Mouse (Mus musculus) liver, embryonic 11.5 days (tissue): ENCODE measurements at regions not wholly inside any gene's neighbourhood (a gene's known extent, or its start where the extent isn't known, plus 50 kb on each side); places are given as distances from the start of the nearest gene placed in this dataset.

Experiments
- ATAC-seq: fragments of 200-750 bp; cut with Nextera tagmentation; replicated peaks from 2 replicates; pipeline ENCODE4 v1.8.0; 2017; ENCODE audit warnings: moderate number of reproducible peaks, mild to moderate bottlenecking, moderate TSS enrichment, moderate library complexity; ENCODE audit not compliant: low FRiP score
- DNase-seq: peaks from one replicate; pipeline ENCODE4 v3.0.0-alpha.2; 2017; ENCODE audit warnings: low spot score
- H3K27ac ChIP-seq: fragments of 300-500 bp; sonication (generic); 2 replicates; pipeline ENCODE4 v1.5.1; 2014; ENCODE audit warnings: mild to moderate bottlenecking, low read depth, low read length, control low read depth
- H3K27me3 ChIP-seq: fragments of 300-500 bp; sonication (generic); replicated peaks from 2 replicates; pipeline ENCODE4 v1.6.1; 2014; ENCODE audit warnings: low read length, mixed read lengths; ENCODE audit not compliant: control insufficient read depth, insufficient read depth
- H3K36me3 ChIP-seq: fragments of 300-500 bp; sonication (generic); 2 replicates; pipeline ENCODE4 v1.6.1; 2014; ENCODE audit warnings: mild to moderate bottlenecking, low read length, moderate library complexity, mixed read lengths; ENCODE audit not compliant: control insufficient read depth, insufficient read depth
- H3K4me1 ChIP-seq: fragments of 300-500 bp; sonication (generic); replicated peaks from 2 replicates; pipeline ENCODE4 v1.6.1; 2014; ENCODE audit warnings: low read length, mixed read lengths; ENCODE audit not compliant: control insufficient read depth, insufficient read depth
- H3K4me2 ChIP-seq: fragments of 300-500 bp; sonication (generic); 2 replicates; pipeline ENCODE4 v1.6.1; 2014; ENCODE audit warnings: mild to moderate bottlenecking, control low read depth, moderate library complexity
- H3K4me3 ChIP-seq: fragments of 300-500 bp; sonication (generic); 2 replicates; pipeline ENCODE4 v1.5.1; 2014; ENCODE audit warnings: low read depth, low read length, control low read depth
- H3K9ac ChIP-seq: fragments of 300-500 bp; sonication (generic); 2 replicates; pipeline ENCODE4 v1.6.1; 2014; ENCODE audit warnings: low read depth, low read length, control low read depth
- H3K9me3 ChIP-seq: fragments of 300-500 bp; sonication (generic); 2 replicates; pipeline ENCODE4 v1.6.1; 2016; ENCODE audit warnings: low read length, inconsistent platforms, mixed read lengths; ENCODE audit not compliant: control insufficient read depth
- WGBS: fragments of 180-500 bp; shearing (Covaris S2); extraction: QIAGEN DNeasy Blood & Tissue Kit; methylation state at CpG from one replicate; pipeline ENCODE4 v1.1.7; 2014; 5-methylcytosine and 5-hydroxymethylcytosine counted together

- no peak for ATAC-seq
These were observed 54.9 kb upstream of the Commd8 start for GRCm38 (mm10) chr5:72222902-72223301.

GRCm38 (mm10) chr5:72219697-72220096 is 51.7 kb upstream of the Commd8 start:
- DNase-seq (no peak), ATAC-seq (no peak)
- Histone ChIP-seq H3K4me2 (no peak overlapping the region), H3K36me3 (no peaks in the 10 kb centered on the region), H3K9ac (no peak overlapping the region), H3K4me1 (peaks cover 7% of the 10 kb centered on the region), H3K27me3 (no peaks in the 10 kb centered on the region), H3K4me3 (no peak overlapping the region), H3K9me3 (no peaks in the 10 kb centered on the region), H3K27ac (no peak overlapping the region)
- WGBS, result 85% methylated on average over 12 of the region's 12 CpGs

More at GRCm38 (mm10) chr5:72222902-72223301, 54.9 kb upstream of the Commd8 start:
- no peak overlapping the region for H3K27ac ChIP-seq
- H3K36me3 ChIP-seq, result no peaks in the 10 kb centered on the region
- 91% methylated on average over 3 of the region's 3 CpGs for WGBS
- H3K9me3 ChIP-seq, result no peaks in the 10 kb centered on the region
- DNase-seq, result no peak
- H3K9ac ChIP-seq, result no peak overlapping the region
- no peak overlapping the region for H3K4me3 ChIP-seq
- no peak overlapping the region for H3K4me2 ChIP-seq
- peaks cover 18% of the 10 kb centered on the region for H3K4me1 ChIP-seq
- no peaks in the 10 kb centered on the region for H3K27me3 ChIP-seq

- Histone ChIP-seq H3K9me3 (no peaks in the 10 kb centered on the region), H3K4me1 (peaks cover 2% of the 10 kb centered on the region; the same call in 1 of the 2 replicates), H3K4me3 (no peak overlapping the region), H3K27ac (no peak overlapping the region), H3K27me3 (no peaks in the 10 kb centered on the region), H3K4me2 (no peak overlapping the region), H3K36me3 (no peaks in the 10 kb centered on the region), H3K9ac (no peak overlapping the region)
- WGBS, result 87% methylated on average over 7 of the region's 7 CpGs
- no peak for DNase-seq
- no peak for ATAC-seq
These were observed 51.3 kb upstream of the Commd8 start for GRCm38 (mm10) chr5:72219248-72219647.
